Mouse (Mus musculus): ENCODE measurements around the gene Tulp3. TPM values are rescaled to one million over a fixed set of nuclear protein-coding genes. Genes with fewer than 3 reads are reported as not detected.
"Not testable (repeated sequence)": the region's sequence is repeated elsewhere in the genome, so short reads cannot be mapped to it uniquely, and the experiment has no call there.

The Tulp3 gene
- polyA plus RNA-seq, 1 experiment = 19.0 TPM

DNA sequence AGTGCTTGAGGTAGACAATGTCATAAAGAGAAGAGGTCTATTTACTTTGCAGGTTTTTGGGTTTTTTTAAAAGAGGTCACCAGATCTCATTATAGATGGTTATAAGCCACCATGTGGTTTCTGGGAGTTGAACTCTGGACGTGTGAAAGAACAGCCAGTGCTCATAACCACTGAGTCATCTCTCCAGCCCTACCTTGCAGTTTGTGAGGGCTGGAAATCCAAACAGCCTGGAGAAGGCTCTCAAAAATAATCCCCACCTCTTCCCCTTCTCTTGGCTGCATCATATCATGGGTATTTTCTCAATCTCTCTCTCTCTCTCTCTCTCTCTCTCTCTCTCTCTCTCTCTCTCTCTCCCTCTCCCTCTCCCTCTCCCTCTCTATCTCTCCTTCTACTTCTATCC lies 35.0 kb upstream of the Tulp3 start:
- no peak for TF ChIP-seq CTCF (IDR thresholded peaks at IDR 0.05; ENCODE audit: control insufficient read depth, insufficient read depth, insufficient read length)
- TF ChIP-seq MYOG (IDR thresholded peaks at IDR 0.05; ENCODE audit: control insufficient read depth, extremely low read depth, insufficient read length) = no peak
- no peak for TF ChIP-seq MAX (IDR thresholded peaks at IDR 0.05)
- TF ChIP-seq CEBPB (IDR thresholded peaks at IDR 0.05; ENCODE audit: low read depth) = no peak
- no peak for TF ChIP-seq MYOD1 (IDR thresholded peaks at IDR 0.05; ENCODE audit: control insufficient read depth, insufficient read length, low read depth)
- no peak for TF ChIP-seq USF1 (IDR thresholded peaks at IDR 0.05; ENCODE audit: low read depth)
- no peak for TF ChIP-seq FOSL1 (IDR thresholded peaks at IDR 0.05; ENCODE audit: insufficient read depth, low read length, poor library complexity, severe bottlenecking)
- H3K4me3 ChIP-seq (ENCODE audit: insufficient read depth, poor library complexity, severe bottlenecking) = no peak overlapping the region
- no peaks in the 10 kb centered on the region for H3K79me2 ChIP-seq (ENCODE audit: control insufficient read depth, insufficient read depth)
- no peaks in the 10 kb centered on the region for H3K36me3 ChIP-seq (ENCODE audit: control insufficient read depth, insufficient read depth)
- no peaks in the 10 kb centered on the region for H3K79me3 ChIP-seq (ENCODE audit: low read depth)
- no peak overlapping the region for H3ac ChIP-seq (ENCODE audit: control insufficient read depth, insufficient read length, low read depth)
- H3K27me3 ChIP-seq (ENCODE audit: control insufficient read depth, insufficient read depth, insufficient read length) = no peaks in the 10 kb centered on the region

GRCm38 (mm10) chr6:128389185-128389584 lies 33.5 kb upstream of the Tulp3 start:
- H3ac ChIP-seq (ENCODE audit: control insufficient read depth, insufficient read length, low read depth) = no peak overlapping the region
- TF ChIP-seq MYOD1 (IDR thresholded peaks at IDR 0.05; ENCODE audit: control insufficient read depth, insufficient read length, low read depth) (no peak), CTCF (IDR thresholded peaks at IDR 0.05; ENCODE audit: control insufficient read depth, insufficient read depth, insufficient read length) (no peak), FOSL1 (IDR thresholded peaks at IDR 0.05; ENCODE audit: insufficient read depth, low read length, poor library complexity, severe bottlenecking) (no peak), CEBPB (IDR thresholded peaks at IDR 0.05; ENCODE audit: low read depth) (no peak), USF1 (IDR thresholded peaks at IDR 0.05; ENCODE audit: low read depth) (no peak), MYOG (IDR thresholded peaks at IDR 0.05; ENCODE audit: control insufficient read depth, extremely low read depth, insufficient read length) (no peak), MAX (IDR thresholded peaks at IDR 0.05) (no peak)
- H3K27me3 ChIP-seq (ENCODE audit: control insufficient read depth, insufficient read depth, insufficient read length) = no peaks in the 10 kb centered on the region
- H3K4me3 ChIP-seq (ENCODE audit: insufficient read depth, poor library complexity, severe bottlenecking) = no peak overlapping the region
- H3K36me3 ChIP-seq (ENCODE audit: control insufficient read depth, insufficient read depth) = no peaks in the 10 kb centered on the region
- H3K79me2 ChIP-seq (ENCODE audit: control insufficient read depth, insufficient read depth) = no peaks in the 10 kb centered on the region
- no peaks in the 10 kb centered on the region for H3K79me3 ChIP-seq (ENCODE audit: low read depth)

DNA sequence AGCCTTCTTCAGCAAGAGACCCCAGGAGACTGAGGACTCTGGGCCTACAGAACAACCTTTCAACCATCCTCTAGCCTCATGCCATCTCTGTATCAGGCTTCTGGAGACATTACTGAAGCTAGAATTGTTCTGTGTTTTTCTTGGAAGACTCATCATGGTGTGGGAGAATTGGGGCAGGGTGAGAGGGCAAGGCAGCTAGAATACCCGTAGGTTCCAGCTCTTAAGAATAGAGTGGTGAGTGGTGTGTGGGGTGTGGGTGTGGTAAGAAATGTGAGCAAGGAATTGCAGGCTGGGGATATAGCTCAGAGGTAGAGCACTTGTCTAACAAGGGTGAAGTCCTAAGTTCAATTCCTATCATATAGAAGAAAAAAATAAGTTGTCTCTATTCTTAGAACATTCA lies 29.4 kb upstream of the Tulp3 start:
- Histone ChIP-seq H3K4me3 (ENCODE audit: insufficient read depth, poor library complexity, severe bottlenecking) (no peak overlapping the region), H3K79me3 (ENCODE audit: low read depth) (no peaks in the 10 kb centered on the region), H3K36me3 (ENCODE audit: control insufficient read depth, insufficient read depth) (no peaks in the 10 kb centered on the region), H3K27me3 (ENCODE audit: control insufficient read depth, insufficient read depth, insufficient read length) (no peaks in the 10 kb centered on the region), H3ac (ENCODE audit: control insufficient read depth, insufficient read length, low read depth) (no peak overlapping the region), H3K79me2 (ENCODE audit: control insufficient read depth, insufficient read depth) (no peaks in the 10 kb centered on the region)
- no peak for TF ChIP-seq MYOD1 (IDR thresholded peaks at IDR 0.05; ENCODE audit: control insufficient read depth, insufficient read length, low read depth)
- no peak for TF ChIP-seq MAX (IDR thresholded peaks at IDR 0.05)
- no peak for TF ChIP-seq CTCF (IDR thresholded peaks at IDR 0.05; ENCODE audit: control insufficient read depth, insufficient read depth, insufficient read length)
- TF ChIP-seq FOSL1 (IDR thresholded peaks at IDR 0.05; ENCODE audit: insufficient read depth, low read length, poor library complexity, severe bottlenecking) = no peak
- TF ChIP-seq CEBPB (IDR thresholded peaks at IDR 0.05; ENCODE audit: low read depth) = no peak
- no peak for TF ChIP-seq USF1 (IDR thresholded peaks at IDR 0.05; ENCODE audit: low read depth)
- no peak for TF ChIP-seq MYOG (IDR thresholded peaks at IDR 0.05; ENCODE audit: control insufficient read depth, extremely low read depth, insufficient read length)

DNA sequence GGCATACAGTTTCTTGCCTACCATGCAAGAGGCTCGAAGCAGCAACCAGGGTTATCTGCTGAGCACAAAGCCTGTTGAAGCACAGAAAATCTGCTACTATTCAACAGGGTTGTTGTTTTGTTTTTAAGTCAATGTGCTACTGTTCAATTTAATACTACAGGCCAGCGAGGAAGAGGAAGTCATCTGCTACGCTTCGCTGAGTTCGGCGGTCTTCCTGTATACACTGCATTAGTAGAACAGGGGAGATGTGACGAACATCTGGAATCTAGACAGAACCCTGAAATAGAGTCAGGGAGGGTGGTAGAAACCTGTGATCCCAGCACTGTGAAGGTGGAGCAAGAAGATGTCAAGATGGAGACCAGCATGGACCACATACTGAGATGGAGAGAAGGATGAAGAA lies 28.1 kb upstream of the Tulp3 start:
- Histone ChIP-seq H3K79me3 (ENCODE audit: low read depth) (no peaks in the 10 kb centered on the region), H3K79me2 (ENCODE audit: control insufficient read depth, insufficient read depth) (no peaks in the 10 kb centered on the region), H3K36me3 (ENCODE audit: control insufficient read depth, insufficient read depth) (no peaks in the 10 kb centered on the region), H3K27me3 (ENCODE audit: control insufficient read depth, insufficient read depth, insufficient read length) (no peaks in the 10 kb centered on the region), H3ac (ENCODE audit: control insufficient read depth, insufficient read length, low read depth) (no peak overlapping the region), H3K4me3 (ENCODE audit: insufficient read depth, poor library complexity, severe bottlenecking) (no peak overlapping the region)
- TF ChIP-seq CEBPB (IDR thresholded peaks at IDR 0.05; ENCODE audit: low read depth) (no peak), FOSL1 (IDR thresholded peaks at IDR 0.05; ENCODE audit: insufficient read depth, low read length, poor library complexity, severe bottlenecking) (no peak), CTCF (IDR thresholded peaks at IDR 0.05; ENCODE audit: control insufficient read depth, insufficient read depth, insufficient read length) (no peak), USF1 (IDR thresholded peaks at IDR 0.05; ENCODE audit: low read depth) (no peak), MYOG (IDR thresholded peaks at IDR 0.05; ENCODE audit: control insufficient read depth, extremely low read depth, insufficient read length) (no peak), MAX (IDR thresholded peaks at IDR 0.05) (no peak), MYOD1 (IDR thresholded peaks at IDR 0.05; ENCODE audit: control insufficient read depth, insufficient read length, low read depth) (no peak)

GRCm38 (mm10) chr6:128381254-128381653 lies 25.6 kb upstream of the Tulp3 start:
- no peaks in the 10 kb centered on the region for H3K79me3 ChIP-seq (ENCODE audit: low read depth)
- H3K4me3 ChIP-seq (ENCODE audit: insufficient read depth, poor library complexity, severe bottlenecking) = no peak overlapping the region
- H3K27me3 ChIP-seq (ENCODE audit: control insufficient read depth, insufficient read depth, insufficient read length) = no peaks in the 10 kb centered on the region
- no peak for TF ChIP-seq FOSL1 (IDR thresholded peaks at IDR 0.05; ENCODE audit: insufficient read depth, low read length, poor library complexity, severe bottlenecking)
- no peaks in the 10 kb centered on the region for H3K79me2 ChIP-seq (ENCODE audit: control insufficient read depth, insufficient read depth)
- no peaks in the 10 kb centered on the region for H3K36me3 ChIP-seq (ENCODE audit: control insufficient read depth, insufficient read depth)
- no peak overlapping the region for H3ac ChIP-seq (ENCODE audit: control insufficient read depth, insufficient read length, low read depth)

DNA sequence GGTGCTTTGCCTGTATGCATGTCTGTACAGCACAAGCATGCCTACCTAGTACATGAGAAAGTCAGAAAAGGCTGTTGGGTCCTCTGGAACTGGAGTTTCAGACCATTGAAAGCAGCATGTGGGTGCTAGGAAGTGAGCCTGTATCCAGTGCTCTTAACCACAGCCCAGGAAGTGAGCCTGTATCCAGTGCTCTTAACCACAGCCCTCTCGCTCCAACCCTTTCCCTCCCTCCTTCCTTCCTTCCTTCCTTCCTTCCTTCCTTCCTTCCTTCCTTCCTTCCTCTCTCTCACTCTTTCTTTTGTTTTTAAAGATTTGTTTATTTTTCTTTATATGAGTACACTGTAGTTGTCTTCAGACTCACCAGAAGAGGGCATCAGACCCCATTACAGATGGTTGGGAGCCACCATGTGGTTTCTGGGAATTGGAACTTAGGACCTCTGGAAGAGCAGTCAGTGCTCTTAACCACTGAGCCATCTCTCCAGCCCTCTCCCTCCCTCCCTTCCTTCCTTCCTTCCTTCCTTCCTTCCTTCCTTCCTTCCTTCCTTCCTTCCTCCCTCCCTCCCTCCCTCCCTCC lies 25.0 kb upstream of the Tulp3 start:
- not testable (repeated sequence) for H3K79me3 ChIP-seq (ENCODE audit: low read depth); H3K79me2 ChIP-seq (ENCODE audit: control insufficient read depth, insufficient read depth); H3K27me3 ChIP-seq (ENCODE audit: control insufficient read depth, insufficient read depth, insufficient read length); H3K36me3 ChIP-seq (ENCODE audit: control insufficient read depth, insufficient read depth); H3K4me3 ChIP-seq (ENCODE audit: insufficient read depth, poor library complexity, severe bottlenecking); H3ac ChIP-seq (ENCODE audit: control insufficient read depth, insufficient read length, low read depth)

Measured in C2C12 (cell line).